Mouse (Mus musculus) midbrain, postnatal 0 days (tissue): ENCODE data around the gene Epha7. TPM values are rescaled to one million over a fixed set of nuclear protein-coding genes. Genes with fewer than 3 reads are reported as not detected.

Experiments
- ATAC-seq: fragments of 200-750 bp; cut with Nextera tagmentation; 2 replicates; pipeline ENCODE4 v1.8.0; 2017; ENCODE audit warnings: moderate number of reproducible peaks, mild to moderate bottlenecking, moderate TSS enrichment, moderate library complexity; ENCODE audit not compliant: low FRiP score
- DNase-seq: peaks from one replicate; pipeline ENCODE4 v3.0.0-alpha.2; 2015; ENCODE audit warnings: low spot score
- H3K27ac ChIP-seq: fragments of 300-500 bp; sonication (generic); 2 replicates; pipeline ENCODE4 v1.5.1; 2014; ENCODE audit warnings: low read depth, mild to moderate bottlenecking, low read length, mixed read lengths
- H3K27me3 ChIP-seq: fragments of 300-500 bp; sonication (generic); 2 replicates; pipeline ENCODE4 v1.6.1; 2014; ENCODE audit warnings: low read length, control low read depth, mixed read lengths; ENCODE audit not compliant: insufficient read depth
- H3K36me3 ChIP-seq: fragments of 300-500 bp; sonication (generic); 2 replicates; pipeline ENCODE4 v1.6.1; 2014; ENCODE audit warnings: low read length, control low read depth, mixed read lengths; ENCODE audit not compliant: insufficient read depth
- H3K4me1 ChIP-seq: fragments of 300-500 bp; sonication (generic); 2 replicates; pipeline ENCODE4 v1.6.1; 2014; ENCODE audit warnings: mild to moderate bottlenecking, control low read depth, antibody characterized with exemption, low read length, mixed read lengths; ENCODE audit not compliant: insufficient read depth
- H3K4me2 ChIP-seq: fragments of 300-500 bp; sonication (generic); 2 replicates; pipeline ENCODE4 v1.6.1; 2014; ENCODE audit warnings: low read depth, mild to moderate bottlenecking, low read length, mixed read lengths; ENCODE audit not compliant: poor library complexity, severe bottlenecking
- H3K4me3 ChIP-seq: fragments of 300-500 bp; sonication (generic); 2 replicates; pipeline ENCODE4 v1.5.1; 2014; ENCODE audit warnings: low read depth, mild to moderate bottlenecking, low read length, moderate library complexity
- H3K9ac ChIP-seq: fragments of 300-500 bp; sonication (generic); replicated peaks from 2 replicates; pipeline ENCODE4 v1.6.1; 2014; ENCODE audit warnings: mild to moderate bottlenecking, low read length, moderate library complexity, mixed read lengths; ENCODE audit not compliant: poor library complexity, severe bottlenecking
- H3K9me3 ChIP-seq: fragments of 300-500 bp; sonication (generic); 2 replicates; pipeline ENCODE4 v1.6.1; 2016; ENCODE audit warnings: low read length, control low read depth
- CTCF ChIP-seq: IDR thresholded peaks from 2 replicates; pipeline ENCODE4 v1.5.1; 2016; ENCODE audit warnings: antibody characterized with exemption, mild to moderate bottlenecking
- WGBS: fragments of 180-500 bp; shearing (Covaris S2); extraction: QIAGEN DNeasy Blood & Tissue Kit; methylation state at CpG from one replicate; pipeline ENCODE4 v1.1.7; 2014; 5-methylcytosine and 5-hydroxymethylcytosine counted together
- polyA plus RNA-seq: library from polyadenylated mRNA; unstranded; fragments of >200 nt; fragmentation: Nextera tagmentation; extraction: Ambion mirVana; gene quantifications from 2 replicates; pipeline ENCODE4 v1.2.1, GENCODE M21; 2015
- total RNA-seq: library from RNA; depleted of rRNA; stranded (reverse); fragments of >200 nt; gene quantifications from 2 replicates; pipeline ENCODE4 v1.2.3, GENCODE M21; 2014

Epha7 gene
- total and polyA plus RNA-seq, 2 experiments from 2014 or later, result 40.0 to 47.7 TPM

DNA sequence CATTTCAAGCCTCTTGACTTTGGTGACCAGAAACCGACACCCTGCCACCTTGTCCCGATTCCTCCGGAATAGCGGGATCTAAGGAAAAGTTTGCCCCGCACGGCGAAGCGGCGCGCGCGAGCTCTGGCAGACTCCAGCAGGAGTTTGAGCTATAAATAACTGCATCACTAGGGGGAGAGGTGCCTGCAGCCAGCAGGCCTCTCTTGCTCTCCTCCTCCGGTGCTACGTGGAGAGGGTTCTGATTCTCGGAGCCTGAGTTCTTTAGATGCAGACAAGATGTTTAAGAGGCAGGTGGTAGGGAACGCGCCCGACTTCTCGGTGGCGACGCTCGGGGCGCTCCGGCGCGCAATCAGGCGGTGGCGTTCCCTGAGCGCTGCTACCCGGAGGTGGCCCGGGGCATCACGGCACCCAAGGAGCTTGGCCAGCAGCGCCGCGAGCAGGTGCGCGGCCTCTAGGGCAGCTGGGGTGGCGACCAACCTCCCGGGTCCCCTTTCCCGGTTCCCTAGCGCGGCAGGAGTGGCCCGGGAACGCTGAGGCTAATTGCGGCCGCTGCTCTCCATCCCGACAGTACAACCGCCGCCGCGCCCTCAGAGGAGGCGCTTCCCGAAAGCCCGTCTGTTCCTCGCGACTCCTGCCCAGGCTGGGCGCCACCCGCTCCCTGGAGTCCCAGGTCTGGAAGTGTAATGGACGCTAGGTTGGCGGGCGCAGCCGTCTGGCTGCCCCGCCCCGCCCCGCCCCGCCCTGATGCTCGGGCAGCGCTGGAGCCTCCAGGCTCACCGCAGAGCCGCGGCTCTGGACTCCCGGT, 2.1 kb downstream of the Epha7 start:
- no peaks in the 10 kb centered on the region for H3K9me3 ChIP-seq
- ATAC-seq (peak; percentile 32), DNase-seq (peak; percentile 79)
- peak overlapping the region; percentile 80 for H3K4me2 ChIP-seq
- peak overlapping the region; percentile 88 for H3K4me3 ChIP-seq
- TF ChIP-seq CTCF, result peak; percentile 64
- WGBS, result under 1% methylated on average over 61 of the region's 72 CpGs
- no peaks in the 10 kb centered on the region for H3K36me3 ChIP-seq
- H3K4me1 ChIP-seq, result no peaks in the 10 kb centered on the region
- peak overlapping the region; percentile 83 for H3K9ac ChIP-seq
- peak overlapping the region; percentile 90 for H3K27ac ChIP-seq
- H3K27me3 ChIP-seq, result no peaks in the 10 kb centered on the region

DNA sequence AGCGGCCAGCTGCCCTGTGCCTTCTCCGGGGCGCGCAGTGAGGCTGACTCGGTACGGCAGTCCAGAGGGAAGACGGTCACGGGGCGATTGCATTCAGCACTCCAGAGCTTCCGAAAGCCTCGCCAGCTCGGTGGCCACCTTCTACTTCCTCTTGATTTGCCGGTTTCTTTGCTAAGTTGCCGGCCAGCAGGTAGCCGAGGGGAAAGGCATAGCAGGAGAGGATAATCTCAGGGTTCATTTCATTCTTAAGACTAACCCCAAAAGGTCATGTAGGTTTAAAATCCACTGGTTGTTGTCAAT, 2.6 kb downstream of the Epha7 start:
- ATAC-seq (no peak; the same call in 1 of the 2 replicates), DNase-seq (no peak)
- no peak for TF ChIP-seq CTCF
- no peaks in the 10 kb centered on the region for H3K27me3 ChIP-seq
- no peaks in the 10 kb centered on the region for H3K36me3 ChIP-seq
- WGBS, result under 1% methylated on average over 13 of the region's 15 CpGs
- peak overlapping the region; percentile 83 for H3K9ac ChIP-seq
- no peaks in the 10 kb centered on the region for H3K4me1 ChIP-seq
- H3K27ac ChIP-seq, result peak overlapping the region; percentile 90
- H3K4me2 ChIP-seq, result peak overlapping the region; percentile 80
- no peaks in the 10 kb centered on the region for H3K9me3 ChIP-seq
- H3K4me3 ChIP-seq, result peak overlapping the region; percentile 88

DNA sequence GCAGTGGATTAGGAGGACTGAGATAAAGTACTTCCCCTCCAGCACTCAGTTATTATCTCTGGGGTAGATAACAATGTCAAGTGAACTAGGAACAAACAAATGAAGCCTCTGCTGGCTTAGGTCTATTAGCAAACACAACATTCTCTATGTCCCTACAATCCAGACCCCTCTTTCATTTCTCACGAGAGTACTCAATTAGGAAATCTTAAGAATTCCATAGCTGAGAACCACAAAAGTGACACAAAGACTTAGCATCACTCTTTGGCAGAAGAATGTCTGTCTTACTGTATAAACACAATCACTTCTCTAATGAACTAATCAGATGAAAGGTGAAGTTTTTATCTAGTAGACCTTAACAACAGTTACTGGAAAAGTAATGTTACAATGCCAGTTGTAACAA, 10.7 kb downstream of the Epha7 start:
- DNase-seq (no peak), ATAC-seq (no peak)
- H3K9me3 ChIP-seq, result no peaks in the 10 kb centered on the region
- 56% methylated on average over 1 of the region's 1 CpGs for WGBS
- no peaks in the 10 kb centered on the region for H3K36me3 ChIP-seq
- no peak overlapping the region for H3K27ac ChIP-seq
- no peak overlapping the region for H3K9ac ChIP-seq
- H3K27me3 ChIP-seq, result no peaks in the 10 kb centered on the region
- H3K4me1 ChIP-seq, result no peaks in the 10 kb centered on the region
- TF ChIP-seq CTCF, result no peak
- no peak overlapping the region for H3K4me3 ChIP-seq
- H3K4me2 ChIP-seq, result no peak overlapping the region

DNA sequence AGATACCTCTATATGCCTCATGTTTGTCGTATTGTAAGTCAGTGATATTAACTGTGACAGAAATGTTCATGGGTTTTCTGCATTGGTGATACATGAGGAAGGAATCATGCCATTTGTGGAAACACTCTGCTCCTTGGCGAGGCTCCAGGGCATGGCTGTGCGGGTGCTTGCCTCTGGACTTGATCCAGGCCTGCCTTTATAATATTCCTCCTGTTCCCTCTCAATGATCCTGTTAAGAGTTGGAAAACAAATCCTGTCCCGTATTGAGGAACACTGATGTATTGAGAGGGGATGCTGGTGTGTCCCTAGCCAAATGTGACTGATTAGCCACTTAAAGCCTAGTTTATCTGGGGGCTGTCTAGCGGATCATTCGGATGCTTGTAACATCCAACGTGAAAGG, 11.7 kb downstream of the Epha7 start:
- Histone ChIP-seq H3K4me3 (no peak overlapping the region), H3K4me2 (0 out of 2 replicates have a peak overlapping the region, but pooled peaks have one; percentile 12)

DNA sequence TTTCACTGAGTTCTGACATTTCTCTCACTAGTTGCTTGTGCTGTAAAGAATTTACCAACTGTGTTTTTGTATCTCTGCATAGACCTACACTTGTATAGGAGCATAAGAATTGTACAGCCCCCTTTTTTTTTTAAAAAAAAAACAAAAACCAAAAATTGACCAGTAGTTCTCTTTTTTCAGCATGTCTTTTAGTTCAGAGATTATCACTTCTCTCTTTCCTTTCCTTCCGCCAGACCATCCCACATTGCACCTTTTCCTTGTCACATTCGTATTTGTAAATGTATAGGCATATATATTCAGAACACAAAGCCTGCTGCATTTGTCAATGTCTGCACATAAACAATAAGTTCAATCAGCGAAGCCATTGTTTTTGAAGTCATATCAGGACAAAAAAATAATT, 24.7 kb downstream of the Epha7 start:
- Histone ChIP-seq H3K36me3 (no peaks in the 10 kb centered on the region), H3K4me1 (0 out of 2 replicates have a peak, but pooled peaks cover 3% of the 10 kb centered on the region), H3K9ac (no peak overlapping the region), H3K4me3 (no peak overlapping the region), H3K27me3 (no peaks in the 10 kb centered on the region), H3K4me2 (no peak overlapping the region), H3K9me3 (no peaks in the 10 kb centered on the region), H3K27ac (no peak overlapping the region)
- TF ChIP-seq CTCF, result no peak
- DNase-seq (no peak), ATAC-seq (no peak)
- 93% methylated on average over 3 of the region's 3 CpGs for WGBS

More for the DNA sequence above, 11.7 kb downstream of the Epha7 start:
- DNase-seq (peak; percentile 46), ATAC-seq (no peak)
- Histone ChIP-seq H3K36me3 (no peaks in the 10 kb centered on the region), H3K4me1 (no peaks in the 10 kb centered on the region), H3K9me3 (no peaks in the 10 kb centered on the region), H3K9ac (no peak overlapping the region), H3K27me3 (no peaks in the 10 kb centered on the region), H3K27ac (no peak overlapping the region)
- WGBS, result 50% methylated on average over 7 of the region's 7 CpGs
- no peak for TF ChIP-seq CTCF

DNA sequence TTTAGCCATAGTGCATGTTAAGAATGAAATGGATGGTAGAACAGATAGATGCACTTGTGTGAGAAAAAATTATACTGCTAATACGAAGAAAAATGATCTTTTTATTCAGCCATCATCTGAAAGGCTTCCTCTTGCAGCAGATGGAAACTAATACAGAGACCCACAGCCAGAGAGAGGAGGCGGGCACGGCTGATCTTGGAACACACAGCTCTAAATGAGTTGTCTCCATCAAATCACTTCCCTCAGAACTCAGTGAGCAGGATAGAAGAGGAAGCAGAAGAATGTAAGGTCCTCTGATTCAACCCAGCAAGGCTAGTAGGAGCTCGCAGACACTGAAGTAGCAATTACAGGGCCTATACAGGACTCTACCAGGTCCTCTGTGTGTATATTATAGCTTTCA, 33.4 kb downstream of the Epha7 start:
- 91% methylated on average over 4 of the region's 4 CpGs for WGBS
- Histone ChIP-seq H3K9me3 (no peaks in the 10 kb centered on the region), H3K27me3 (no peaks in the 10 kb centered on the region), H3K27ac (no peak overlapping the region), H3K4me3 (no peak overlapping the region), H3K4me2 (no peak overlapping the region), H3K4me1 (no peaks in the 10 kb centered on the region), H3K9ac (no peak overlapping the region), H3K36me3 (no peaks in the 10 kb centered on the region)
- no peak for ATAC-seq
- no peak for TF ChIP-seq CTCF
- DNase-seq, result no peak
